Mouse (Mus musculus) thymus, postnatal 0 days (tissue): ENCODE measurements at regions not wholly inside any gene's neighbourhood (a gene's known extent, or its start where the extent isn't known, plus 50 kb on each side); places are given as distances from the start of the nearest gene placed in this dataset.

Experiments used
- DNase-seq: peaks from one replicate; pipeline ENCODE4 v3.0.0-alpha.2; 2015; ENCODE audit warnings: low spot score

DNA sequence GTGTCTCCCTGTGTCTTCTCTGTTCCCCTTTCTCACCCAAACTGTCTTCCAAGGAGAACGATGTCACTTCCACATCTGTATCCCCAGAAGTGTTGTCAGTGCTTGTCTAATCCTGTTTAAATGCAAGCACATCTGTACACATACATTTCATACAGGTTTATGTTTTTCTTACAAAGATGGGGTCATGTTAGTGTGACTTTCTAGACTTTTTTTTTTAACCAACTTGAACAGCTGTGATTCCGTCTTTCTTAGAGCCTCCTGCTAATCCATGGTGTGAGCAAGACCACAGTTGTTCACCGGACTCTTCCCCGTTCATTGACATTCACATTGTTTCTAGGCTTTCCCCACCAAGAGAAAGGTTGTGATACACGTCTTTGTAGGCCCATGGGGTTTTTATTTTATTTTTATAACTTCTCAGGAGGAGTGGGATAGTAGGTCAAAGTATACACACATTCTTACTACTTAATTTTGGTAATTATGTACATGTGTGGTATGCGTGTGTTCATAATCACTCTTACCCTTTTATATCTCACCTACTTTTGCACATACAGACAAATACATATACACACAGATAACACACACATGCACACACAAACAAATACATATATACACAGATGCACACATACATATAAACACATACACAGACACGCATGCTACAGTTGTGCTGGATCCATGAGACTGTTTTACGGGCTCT lies 100.6 kb upstream of the Cpm start:
- DNase-seq, result no peak

- no peak for DNase-seq
These were observed 101.3 kb upstream of the Cpm start for GRCm38 (mm10) chr10:117527979-117528378.

- no peak for DNase-seq
These were observed 102.1 kb upstream of the Cpm start for GRCm38 (mm10) chr10:117527243-117527642.

GRCm38 (mm10) chr10:117526834-117527188 lies 102.5 kb upstream of the Cpm start:
- DNase-seq, result no peak

DNA sequence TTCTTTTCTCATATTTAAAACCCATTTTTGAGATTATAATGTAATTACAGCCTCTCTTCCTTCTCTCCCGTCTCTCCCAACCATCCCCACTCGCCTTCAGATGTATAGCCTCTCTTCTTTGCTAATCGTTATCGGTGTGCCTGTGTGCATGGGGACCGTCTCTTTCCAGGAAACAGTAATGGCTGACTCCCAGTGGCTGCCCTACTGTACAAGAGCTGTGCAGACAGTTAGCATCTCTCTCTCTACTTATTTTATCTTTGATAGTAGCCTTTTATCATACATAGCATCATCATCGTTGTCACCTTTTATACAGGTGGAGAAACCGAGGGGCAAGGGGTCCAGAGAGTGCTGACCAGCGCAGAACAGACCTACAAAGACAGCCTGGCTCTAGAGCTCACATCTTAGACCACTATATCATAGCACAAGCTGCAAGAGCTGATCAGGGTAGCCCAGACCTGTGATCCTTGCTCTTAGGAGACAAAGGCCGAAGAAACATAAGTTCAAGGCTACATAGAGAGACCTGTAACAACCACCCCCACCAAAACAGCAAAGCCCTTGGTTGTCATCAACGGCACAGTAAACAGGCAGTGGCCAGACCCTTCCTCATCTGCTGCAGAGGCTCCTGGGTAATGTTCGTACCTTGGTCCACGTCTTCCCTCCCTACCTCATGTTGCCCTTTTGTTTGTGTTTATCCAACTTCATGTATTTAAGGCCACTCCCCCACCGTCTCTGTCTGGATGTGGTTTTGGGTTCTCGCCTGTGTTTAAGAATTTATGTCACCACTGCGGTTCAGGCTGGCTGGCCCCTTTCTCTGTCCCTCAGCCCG lies 103.1 kb upstream of the Cpm start:
- no peak for DNase-seq

- no peak for DNase-seq
These were observed 103.7 kb upstream of the Cpm start for GRCm38 (mm10) chr10:117525608-117526007.

DNA sequence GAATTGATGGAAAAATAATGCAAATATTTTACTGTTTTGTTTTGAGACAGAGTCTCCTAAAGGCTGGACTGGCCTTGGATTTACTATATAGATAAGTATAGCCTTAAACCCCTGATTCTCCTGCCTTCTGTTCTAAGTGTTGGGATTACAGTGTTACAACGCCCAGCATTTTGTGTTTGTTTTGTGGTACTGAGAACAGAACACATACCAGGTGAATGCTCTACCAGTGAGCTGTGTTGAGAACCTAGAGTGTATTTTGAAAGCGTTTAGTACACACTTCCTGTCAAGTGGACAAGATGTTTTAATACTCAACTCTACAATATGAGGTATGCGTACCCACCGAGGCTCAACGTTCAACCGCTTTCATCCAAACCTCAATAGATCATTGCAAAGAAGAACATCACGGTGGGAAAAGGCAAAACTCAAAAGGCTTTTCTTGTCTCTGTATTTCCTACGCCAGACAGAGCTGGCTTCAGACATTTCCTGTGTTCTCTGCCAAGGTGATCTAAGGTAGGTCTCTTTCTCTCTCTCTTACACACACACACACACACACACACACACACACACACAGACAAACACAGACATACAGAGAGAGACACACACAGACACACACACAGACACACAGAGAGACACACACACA lies 104.3 kb upstream of the Cpm start:
- no peak for DNase-seq

GRCm38 (mm10) chr10:117524101-117524500 lies 105.2 kb upstream of the Cpm start:
- no peak for DNase-seq

DNA sequence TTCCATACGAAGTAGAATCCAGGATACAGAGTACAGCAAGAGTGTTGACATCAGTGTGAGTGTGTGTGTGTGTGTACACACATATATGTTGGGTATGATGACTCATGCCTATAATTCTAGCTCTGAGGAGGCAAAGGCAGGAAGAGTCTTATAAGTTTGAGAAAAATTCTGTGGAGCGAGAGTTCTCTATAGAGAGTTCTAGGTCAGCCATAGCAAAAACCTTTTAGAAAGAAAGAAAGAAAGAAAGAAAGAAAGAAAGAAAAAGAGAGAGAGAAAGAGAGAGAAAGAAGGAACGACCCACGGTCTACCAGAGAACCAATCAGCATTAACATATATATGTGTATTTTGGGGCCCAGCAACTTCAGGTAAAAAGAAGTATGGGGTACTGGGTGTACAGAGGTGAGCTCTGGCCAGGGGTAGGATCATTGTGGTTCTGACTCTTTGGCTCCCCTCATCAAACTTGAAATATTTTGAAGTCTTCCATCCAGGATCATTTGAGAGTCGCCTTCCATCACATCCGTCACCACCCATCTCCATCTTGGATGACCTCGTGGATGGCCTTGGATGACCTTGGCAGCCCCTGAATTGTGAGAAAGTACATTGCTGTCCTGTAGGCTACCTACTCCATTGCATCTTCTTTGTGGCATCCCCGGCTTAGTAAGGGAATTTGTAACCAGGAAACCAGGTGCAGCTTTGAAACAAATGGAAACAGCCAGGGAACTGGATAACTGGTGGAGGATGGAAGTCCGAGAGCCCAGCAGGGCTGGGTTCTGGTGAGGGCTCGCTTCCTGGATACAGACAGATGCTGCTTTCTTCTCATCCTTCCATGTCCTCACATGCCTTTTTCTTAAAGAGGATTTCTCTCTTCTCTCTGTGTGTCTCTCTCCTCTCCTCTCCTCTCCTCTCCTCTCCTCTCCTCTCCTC lies 106.1 kb upstream of the Cpm start:
- DNase-seq, result no peak

GRCm38 (mm10) chr10:117522373-117522772 lies 106.9 kb upstream of the Cpm start:
- no peak for DNase-seq

DNA sequence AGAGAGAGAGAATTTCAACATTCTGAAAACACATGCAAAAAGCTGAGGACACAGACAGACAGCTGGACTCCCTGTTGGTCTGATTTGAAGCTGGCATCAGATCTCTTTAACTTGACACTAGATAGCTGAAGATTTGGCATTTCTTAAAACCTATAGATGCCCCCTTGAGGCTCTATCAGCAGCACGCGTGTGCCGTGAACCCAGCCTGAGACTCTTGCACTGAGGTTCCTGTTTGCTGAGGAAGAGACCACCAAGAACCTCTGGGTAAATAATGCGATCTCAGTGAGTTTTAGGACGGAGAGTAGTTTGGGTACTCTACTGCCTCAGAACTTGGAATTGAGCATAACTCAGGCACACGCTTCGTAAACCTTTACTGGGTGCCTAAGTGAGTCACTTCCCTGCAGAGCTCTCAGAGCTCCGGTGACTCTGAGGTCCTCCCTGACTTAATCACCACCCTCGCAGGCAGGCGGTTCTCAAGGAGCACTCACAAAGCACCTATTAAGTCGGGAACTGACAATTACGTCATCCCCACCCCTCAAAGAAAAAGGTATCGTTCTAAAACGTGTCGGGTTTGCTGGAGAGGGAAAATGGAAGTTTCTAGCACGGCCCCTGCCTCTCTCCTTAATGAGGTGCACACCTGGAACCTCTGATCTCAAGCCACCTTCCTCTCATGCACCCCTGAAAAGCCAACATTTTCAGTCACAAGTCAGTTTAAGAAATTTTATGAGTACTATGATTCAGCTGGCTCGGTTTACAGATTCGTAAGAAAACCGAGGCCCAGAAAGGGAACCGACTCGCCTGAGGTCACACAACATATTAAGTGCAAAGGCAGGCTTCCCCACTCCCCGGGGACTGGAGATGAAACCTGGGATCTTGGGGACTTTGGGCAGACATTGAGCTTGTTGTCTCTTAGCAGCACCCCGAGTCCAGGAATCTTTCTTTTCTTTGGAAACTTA lies 107.7 kb upstream of the Cpm start:
- DNase-seq, result no peak

DNA sequence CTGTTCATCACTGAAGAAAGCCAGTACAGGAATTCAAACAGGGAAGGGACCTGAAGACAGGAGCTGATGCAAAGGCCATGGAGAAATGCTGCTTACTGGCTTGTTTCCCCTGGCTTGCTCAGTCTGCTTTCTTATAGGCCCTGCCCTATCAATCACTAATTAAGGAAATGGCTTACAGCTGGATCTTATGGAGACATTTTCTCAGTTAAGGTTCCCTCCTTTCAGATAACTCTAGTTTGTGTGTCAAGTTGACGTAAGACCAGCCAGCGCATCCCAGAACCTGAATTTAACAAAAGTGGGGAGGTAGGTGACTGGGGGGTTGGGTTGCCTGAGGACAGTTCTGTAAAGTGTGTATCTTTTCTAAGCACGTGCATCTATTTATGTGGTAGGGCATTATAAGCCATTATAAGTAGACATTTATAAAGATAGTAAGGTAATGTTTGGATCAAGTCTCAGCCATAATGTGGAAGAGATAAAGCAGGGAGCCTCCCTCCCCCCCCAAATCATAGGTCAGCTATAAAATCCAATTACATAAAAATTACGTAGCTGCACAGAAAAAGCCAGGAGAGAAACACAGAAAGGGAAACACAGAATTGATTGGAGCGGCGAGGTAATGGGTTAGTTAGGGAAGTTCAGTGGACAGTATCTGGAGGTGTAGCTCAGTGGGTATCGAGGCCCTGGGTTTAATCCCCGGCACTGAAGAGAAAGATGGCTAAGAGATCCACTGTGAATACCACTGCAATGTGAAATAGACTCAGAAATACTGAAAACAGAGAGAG lies 108.6 kb upstream of the Cpm start:
- no peak for DNase-seq

- no peak for DNase-seq
These were observed 109.4 kb upstream of the Cpm start for GRCm38 (mm10) chr10:117519670-117520535.

GRCm38 (mm10) chr10:117518793-117519669 lies 110.3 kb upstream of the Cpm start:
- DNase-seq, result no peak

- no peak for DNase-seq
These were observed 111.2 kb upstream of the Cpm start for GRCm38 (mm10) chr10:117517800-117518770.

- no peak for DNase-seq
These were observed 112.1 kb upstream of the Cpm start for GRCm38 (mm10) chr10:117517071-117517714.
